Mouse (Mus musculus) heart, postnatal 10 days (tissue): ENCODE results near the gene Xcl1. TPM values are rescaled to one million over a fixed set of nuclear protein-coding genes. Genes with fewer than 3 reads are reported as not detected.

Source experiments
- DNase-seq, 2 experiments: peaks; one replicate each; pipeline ENCODE4 v3.0.0; 2021
- intact Hi-C: fragments of 180-260 bp; cut with DNase I; formaldehyde crosslinking; loops from one replicate; pipeline ENCODE4 v1.15.1; 2025
- total RNA-seq, 2 experiments: library from RNA; stranded (reverse); gene quantifications; 2 replicates each; pipeline ENCODE4 v1.2.3; 2021

Gene Xcl1
- total RNA-seq, 2 experiments from 2014 or later = not detected

DNA sequence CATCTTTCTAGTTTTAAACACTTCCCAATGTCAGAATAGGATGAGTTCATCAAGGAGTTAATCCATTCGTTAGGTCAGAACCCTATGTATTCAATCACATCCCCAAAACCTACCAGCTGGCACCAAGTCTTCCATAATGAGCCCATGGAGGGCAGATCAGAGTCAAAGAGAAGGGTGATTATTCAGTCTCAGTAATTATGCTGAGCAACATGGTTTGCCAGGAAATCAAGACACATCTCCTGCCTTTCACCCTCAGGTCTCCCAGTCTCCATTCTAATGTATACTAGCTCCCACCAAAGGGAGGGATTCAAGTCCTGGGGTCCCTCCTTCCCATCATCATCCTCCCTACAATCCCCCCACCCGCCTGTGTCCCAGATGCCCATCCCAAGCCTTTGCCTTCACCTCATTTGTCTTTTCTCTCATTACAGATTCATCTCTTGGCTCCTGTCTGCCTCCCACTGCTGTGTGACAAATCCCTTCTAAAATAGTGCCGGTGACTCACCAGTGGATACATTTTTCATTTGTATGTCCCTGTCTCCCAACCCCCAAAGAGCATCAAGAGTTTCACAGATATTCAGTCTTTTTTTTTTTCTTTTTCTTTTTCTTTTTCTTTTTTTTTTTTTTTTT, 8.7 kb downstream of the Xcl1 start:
- DNase-seq = no peak
- intact Hi-C loops = no loop called here

- intact Hi-C loops = loop anchor here (2.0 kb wide), 3 partner anchors 214 to 588 kb away; no protein-coding TSS in a partner anchor
- DNase-seq = peak; percentile 68 to 80
These were observed 30.3 kb downstream of the Xcl1 start for GRCm38 (mm10) chr1:164905047-164905446.

GRCm38 (mm10) chr1:164900696-164901095, 34.6 kb downstream of the Xcl1 start:
- DNase-seq = peak; percentile 15 to 32
- intact Hi-C loops = loop anchor here (2.0 kb wide), 1 partner anchor 446 kb away; no protein-coding TSS in a partner anchor

DNA sequence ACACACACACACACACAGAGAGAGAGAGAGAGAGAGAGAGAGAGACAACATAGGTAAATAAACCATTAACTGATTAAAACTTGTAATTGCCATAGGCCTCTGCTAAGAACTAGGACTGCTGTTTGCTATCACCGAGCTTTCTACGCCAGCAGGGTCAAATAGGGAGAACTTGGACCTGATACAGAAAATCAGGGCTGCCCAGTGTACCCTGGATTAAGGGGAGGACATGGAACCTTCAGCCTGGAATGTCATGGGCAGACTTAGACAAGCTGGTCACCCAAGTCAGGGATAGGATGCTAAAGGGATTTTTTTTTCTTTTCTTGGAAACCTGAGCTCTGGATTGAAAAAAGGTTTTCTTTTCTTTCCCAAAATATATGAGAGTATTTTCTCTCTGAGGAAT, 35.1 kb downstream of the Xcl1 start:
- intact Hi-C loops = loop anchor here (2.0 kb wide), 1 partner anchor 445 kb away; no protein-coding TSS in a partner anchor
- peak; percentile 65 to 68 for DNase-seq

GRCm38 (mm10) chr1:164899506-164899905, 35.8 kb downstream of the Xcl1 start:
- intact Hi-C loops = loop anchor here (2.0 to 5.0 kb wide), 4 partner anchors 42 to 221 kb away; no protein-coding TSS in a partner anchor
- peak; percentile 52 to 65 for DNase-seq

DNA sequence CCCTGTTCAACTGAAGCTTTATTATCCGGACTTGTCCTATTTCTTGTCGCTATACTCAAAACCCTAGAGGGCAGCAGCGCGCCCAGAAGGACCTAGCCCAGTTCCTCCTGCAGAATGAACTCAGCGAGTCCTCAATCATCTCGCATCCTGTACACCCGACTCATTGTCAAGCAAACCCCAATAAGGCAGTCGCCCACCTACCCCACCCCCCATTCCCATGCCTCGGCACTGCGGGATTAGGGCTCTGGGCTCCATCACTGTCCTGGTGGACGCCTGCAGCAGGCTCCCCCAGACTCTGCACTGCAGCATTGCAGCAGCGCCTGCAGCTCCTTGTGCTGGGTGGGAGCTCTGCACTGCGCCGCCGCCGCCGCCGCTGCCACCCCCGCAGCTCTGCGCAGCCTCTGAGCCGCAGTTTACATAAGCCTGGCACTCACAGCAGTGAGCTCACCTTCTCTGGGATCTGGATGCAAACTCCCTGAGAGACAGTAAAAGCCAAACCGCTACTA, 36.4 kb downstream of the Xcl1 start:
- intact Hi-C loops = loop anchor here (2.0 to 5.0 kb wide), 4 partner anchors 42 to 222 kb away; no protein-coding TSS in a partner anchor
- DNase-seq = peak; percentile 87 to 89

GRCm38 (mm10) chr1:164897163-164897817, 38.0 kb downstream of the Xcl1 start:
- intact Hi-C loops = loop anchor here (5.0 kb wide), 3 partner anchors 40 to 150 kb away; no protein-coding TSS in a partner anchor
- no peak for DNase-seq

- peak; percentile 74 to 80 for DNase-seq
- intact Hi-C loops = loop anchor here (5.0 kb wide), 3 partner anchors 39 to 149 kb away; no protein-coding TSS in a partner anchor
These were observed 38.8 kb downstream of the Xcl1 start for GRCm38 (mm10) chr1:164896211-164897145.

DNA sequence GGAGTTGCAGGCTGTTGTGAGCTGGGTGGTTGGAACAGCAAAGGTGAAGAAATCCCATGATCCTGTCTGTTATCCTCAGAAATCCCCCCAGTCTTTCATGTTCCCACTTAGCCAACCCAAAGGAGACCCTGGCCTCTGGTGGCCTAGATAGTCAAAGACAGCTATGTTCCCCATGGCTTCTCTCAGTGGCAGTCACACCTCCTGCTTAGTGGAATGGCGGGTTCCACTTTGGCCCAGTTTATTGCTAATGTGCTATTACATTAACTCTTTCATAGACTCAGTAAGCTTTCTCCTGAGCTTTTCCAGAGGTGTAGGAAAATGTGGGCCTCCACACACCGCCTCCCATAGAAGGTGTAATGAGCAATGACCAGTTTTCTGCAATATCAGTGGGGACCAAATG, 39.5 kb downstream of the Xcl1 start:
- DNase-seq = no peak
- intact Hi-C loops = loop anchor here (5.0 kb wide), 3 partner anchors 39 to 149 kb away; no protein-coding TSS in a partner anchor

DNA sequence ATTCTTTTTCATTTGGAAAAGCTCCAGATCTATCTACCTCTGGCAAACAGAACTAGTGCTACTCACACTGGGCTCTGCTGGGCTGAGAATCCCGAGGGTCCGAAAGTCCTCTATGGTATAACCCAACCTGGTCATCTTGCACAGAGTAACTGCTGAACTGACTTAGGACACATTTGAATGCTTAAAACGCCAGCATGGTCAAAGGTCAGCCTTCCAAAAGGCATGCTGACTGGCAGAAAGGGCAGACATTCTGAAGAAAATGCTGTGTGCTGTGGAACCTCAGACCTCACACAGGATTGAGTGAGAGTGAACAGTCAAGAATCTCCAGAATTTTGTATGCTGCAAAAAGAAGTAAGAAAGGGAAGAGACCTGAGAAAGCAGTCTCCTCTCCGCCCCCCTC, 45.0 kb downstream of the Xcl1 start:
- intact Hi-C loops = no loop called here
- DNase-seq = no peak

GRCm38 (mm10) chr1:164888563-164888962, 46.8 kb downstream of the Xcl1 start:
- intact Hi-C loops = no loop called here
- DNase-seq = no peak

- peak in 1 of 2 experiments; percentile 19 for DNase-seq
These were observed 47.6 kb downstream of the Xcl1 start for GRCm38 (mm10) chr1:164887775-164888174.

GRCm38 (mm10) chr1:164881891-164882290, 53.4 kb downstream of the Xcl1 start:
- intact Hi-C loops = no loop called here
- DNase-seq = no peak

More at GRCm38 (mm10) chr1:164887775-164888174, 47.6 kb downstream of the Xcl1 start:
- intact Hi-C loops = no loop called here

Other genes starting within 250 kb of the Xcl1 start
- gene Dpt, start 138.9 kb downstream of the Xcl1 start, total RNA-seq = 100 to 1,000 TPM; 229 to 246 TPM
- not detected for gene Tbx19, start 225.2 kb upstream of the Xcl1 start, total RNA-seq